Mouse (Mus musculus) megakaryocyte, embryonic 14.5 days (primary cell): ENCODE results near the gene Kdelr2. TPM values are rescaled to one million over a fixed set of nuclear protein-coding genes. Genes with fewer than 3 reads are reported as not detected.
"Not testable (repeated sequence)": the region's sequence is repeated elsewhere in the genome, so short reads cannot be mapped to it uniquely, and the experiment has no call there.

Experiments used
- H3K27me3 ChIP-seq: replicated peaks from 2 replicates; pipeline ENCODE3; 2012; ENCODE audit warnings: inconsistent platforms
- H3K36me3 ChIP-seq: replicated peaks from 2 replicates; pipeline ENCODE3; 2012; ENCODE audit warnings: low read length, inconsistent platforms, mixed read lengths
- H3K4me1 ChIP-seq: 2 replicates; pipeline ENCODE4 v1.6.1; 2012; ENCODE audit warnings: inconsistent platforms
- H3K4me3 ChIP-seq: replicated peaks from 2 replicates; pipeline ENCODE3; 2012; ENCODE audit warnings: moderate library complexity, mild to moderate bottlenecking, inconsistent platforms
- H3K9me3 ChIP-seq: 2 replicates; pipeline ENCODE4 v1.6.1; 2012; ENCODE audit warnings: inconsistent platforms
- FLI1 ChIP-seq: IDR thresholded peaks from 2 replicates; pipeline ENCODE4 v1.6.1; 2012; ENCODE audit warnings: low read length, inconsistent platforms, mixed read lengths
- GATA1 ChIP-seq: IDR thresholded peaks from 3 replicates; pipeline ENCODE4 v1.6.1; 2012; ENCODE audit warnings: mixed read lengths, low read length, inconsistent platforms, borderline replicate concordance
- polyA plus RNA-seq: library from polyadenylated mRNA; stranded (reverse); fragments of >175 nt; gene quantifications from 2 replicates; pipeline ENCODE4 v1.2.3, GENCODE M21; 2012; ENCODE audit warnings: low replicate concordance; ENCODE audit not compliant: insufficient read depth

Gene Kdelr2
- polyA plus RNA-seq, 1 experiment, result 69.6 TPM

GRCm38 (mm10) chr5:143369611-143370255 lies 33.9 kb upstream of the Kdelr2 start:
- peaks cover 90% of the 10 kb centered on the region for H3K27me3 ChIP-seq
- H3K9me3 ChIP-seq, result no peaks in the 10 kb centered on the region
- H3K4me3 ChIP-seq, result peak overlapping the region; percentile 46
- peaks cover 31% of the 10 kb centered on the region for H3K4me1 ChIP-seq
- no peaks in the 10 kb centered on the region for H3K36me3 ChIP-seq
- TF ChIP-seq GATA1 (no peak), FLI1 (no peak)

GRCm38 (mm10) chr5:143370416-143371145 lies 33.1 kb upstream of the Kdelr2 start:
- peaks cover 90% of the 10 kb centered on the region for H3K27me3 ChIP-seq
- 0 out of 2 replicates have a peak, but pooled peaks cover under 1% of the 10 kb centered on the region for H3K9me3 ChIP-seq
- no peaks in the 10 kb centered on the region for H3K36me3 ChIP-seq
- peaks cover 39% of the 10 kb centered on the region for H3K4me1 ChIP-seq
- no peak overlapping the region for H3K4me3 ChIP-seq
- TF ChIP-seq GATA1 (no peak), FLI1 (no peak)

- TF ChIP-seq FLI1 (no peak), GATA1 (no peak)
- H3K9me3 ChIP-seq, result peaks cover 4% of the 10 kb centered on the region
- no peak overlapping the region for H3K4me3 ChIP-seq
- no peaks in the 10 kb centered on the region for H3K36me3 ChIP-seq
- peaks cover 40% of the 10 kb centered on the region for H3K4me1 ChIP-seq
- H3K27me3 ChIP-seq, result peaks cover 86% of the 10 kb centered on the region
These were observed 32.5 kb upstream of the Kdelr2 start for GRCm38 (mm10) chr5:143371146-143371510.

GRCm38 (mm10) chr5:143372818-143373217 lies 30.8 kb upstream of the Kdelr2 start:
- Histone ChIP-seq H3K4me1 (peaks cover 40% of the 10 kb centered on the region), H3K9me3 (peaks cover 12% of the 10 kb centered on the region), H3K27me3 (peaks cover 91% of the 10 kb centered on the region), H3K36me3 (no peaks in the 10 kb centered on the region), H3K4me3 (peak overlapping the region; percentile 89)
- TF ChIP-seq GATA1, result no peak
- TF ChIP-seq FLI1, result no peak

GRCm38 (mm10) chr5:143375242-143375641 lies 28.4 kb upstream of the Kdelr2 start:
- TF ChIP-seq FLI1 (no peak), GATA1 (no peak)
- peak overlapping the region; percentile 78 for H3K4me3 ChIP-seq
- no peaks in the 10 kb centered on the region for H3K36me3 ChIP-seq
- H3K27me3 ChIP-seq, result peaks cover 85% of the 10 kb centered on the region
- peaks cover 28% of the 10 kb centered on the region for H3K4me1 ChIP-seq
- H3K9me3 ChIP-seq, result peaks cover 12% of the 10 kb centered on the region

GRCm38 (mm10) chr5:143376156-143376555 lies 27.5 kb upstream of the Kdelr2 start:
- Histone ChIP-seq H3K4me3 (no peak overlapping the region), H3K4me1 (peaks cover 26% of the 10 kb centered on the region), H3K27me3 (peaks cover 84% of the 10 kb centered on the region), H3K9me3 (peaks cover 12% of the 10 kb centered on the region), H3K36me3 (no peaks in the 10 kb centered on the region)
- no peak for TF ChIP-seq FLI1
- no peak for TF ChIP-seq GATA1

GRCm38 (mm10) chr5:143386797-143387621 lies 16.6 kb upstream of the Kdelr2 start:
- H3K27me3 ChIP-seq, result peaks cover 73% of the 10 kb centered on the region
- no peaks in the 10 kb centered on the region for H3K36me3 ChIP-seq
- H3K9me3 ChIP-seq, result no peaks in the 10 kb centered on the region
- TF ChIP-seq FLI1 (no peak), GATA1 (no peak)
- H3K4me3 ChIP-seq, result peak overlapping the region; percentile 84
- peaks cover 23% of the 10 kb centered on the region for H3K4me1 ChIP-seq

GRCm38 (mm10) chr5:143394184-143394583 lies 9.5 kb upstream of the Kdelr2 start:
- TF ChIP-seq FLI1 (no peak), GATA1 (no peak)
- H3K27me3 ChIP-seq, result peaks cover 25% of the 10 kb centered on the region
- H3K36me3 ChIP-seq, result peaks cover 21% of the 10 kb centered on the region
- H3K4me1 ChIP-seq, result peaks cover 2% of the 10 kb centered on the region; the same call in 1 of the 2 replicates
- peaks cover 13% of the 10 kb centered on the region for H3K9me3 ChIP-seq
- no peak overlapping the region for H3K4me3 ChIP-seq

GRCm38 (mm10) chr5:143394966-143395365 lies 8.7 kb upstream of the Kdelr2 start:
- H3K27me3 ChIP-seq, result peaks cover 19% of the 10 kb centered on the region
- not testable (repeated sequence) for H3K4me3 ChIP-seq, H3K4me1 ChIP-seq
- H3K36me3 ChIP-seq, result peaks cover 25% of the 10 kb centered on the region
- H3K9me3 ChIP-seq, result peaks cover 13% of the 10 kb centered on the region
